Mouse (Mus musculus): ENCODE data around the gene Adarb2. TPM values are rescaled to one million over a fixed set of nuclear protein-coding genes. Genes with fewer than 3 reads are reported as not detected.

The Adarb2 gene
- polyA plus RNA-seq, 1 experiment = not detected

DNA sequence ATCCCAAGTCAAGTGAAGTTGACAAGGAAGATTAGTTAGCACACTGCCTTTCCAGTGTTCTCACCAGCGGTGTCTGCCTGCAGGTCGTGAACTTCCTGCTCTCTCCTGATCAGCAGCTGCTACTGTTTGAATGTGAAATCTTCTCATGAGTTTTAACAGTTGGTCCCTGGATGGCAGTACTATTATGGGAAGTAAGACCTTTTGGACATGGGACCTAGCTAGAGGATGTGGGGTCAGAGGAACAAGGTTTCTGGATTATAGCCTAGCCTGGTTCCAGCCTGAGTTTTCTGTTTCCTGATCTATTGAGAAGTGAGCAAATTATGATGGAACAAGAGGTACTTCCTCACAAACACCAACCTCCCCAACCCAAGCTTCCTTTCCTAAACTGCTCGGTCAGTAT, 441.3 kb downstream of the Adarb2 start:
- H3K27ac ChIP-seq (ENCODE audit: insufficient read depth, low read depth, low read length) = no peak overlapping the region
- H3K36me3 ChIP-seq (ENCODE audit: control insufficient read depth, insufficient read depth, low read length) = no peaks in the 10 kb centered on the region
- no peaks in the 10 kb centered on the region for H3K27me3 ChIP-seq (replicated peaks; ENCODE audit: control insufficient read depth, insufficient read depth, low read length)
- TF ChIP-seq CTCF (conservative IDR thresholded peaks at IDR 0.05; ENCODE audit: insufficient read depth, insufficient read length, low read depth, low read length) = no peak
- no peak for TF ChIP-seq POLR2A (IDR thresholded peaks at IDR 0.05; ENCODE audit: low read depth, low read length)
- no peak overlapping the region for H3K4me3 ChIP-seq (ENCODE audit: insufficient read depth, low read depth, low read length)
- WGBS = 55% methylated on average over 3 of the region's 3 CpGs
- DNase-seq = no peak
- no peaks in the 10 kb centered on the region for H3K4me1 ChIP-seq (ENCODE audit: control insufficient read depth, insufficient read depth, low read length)

DNA sequence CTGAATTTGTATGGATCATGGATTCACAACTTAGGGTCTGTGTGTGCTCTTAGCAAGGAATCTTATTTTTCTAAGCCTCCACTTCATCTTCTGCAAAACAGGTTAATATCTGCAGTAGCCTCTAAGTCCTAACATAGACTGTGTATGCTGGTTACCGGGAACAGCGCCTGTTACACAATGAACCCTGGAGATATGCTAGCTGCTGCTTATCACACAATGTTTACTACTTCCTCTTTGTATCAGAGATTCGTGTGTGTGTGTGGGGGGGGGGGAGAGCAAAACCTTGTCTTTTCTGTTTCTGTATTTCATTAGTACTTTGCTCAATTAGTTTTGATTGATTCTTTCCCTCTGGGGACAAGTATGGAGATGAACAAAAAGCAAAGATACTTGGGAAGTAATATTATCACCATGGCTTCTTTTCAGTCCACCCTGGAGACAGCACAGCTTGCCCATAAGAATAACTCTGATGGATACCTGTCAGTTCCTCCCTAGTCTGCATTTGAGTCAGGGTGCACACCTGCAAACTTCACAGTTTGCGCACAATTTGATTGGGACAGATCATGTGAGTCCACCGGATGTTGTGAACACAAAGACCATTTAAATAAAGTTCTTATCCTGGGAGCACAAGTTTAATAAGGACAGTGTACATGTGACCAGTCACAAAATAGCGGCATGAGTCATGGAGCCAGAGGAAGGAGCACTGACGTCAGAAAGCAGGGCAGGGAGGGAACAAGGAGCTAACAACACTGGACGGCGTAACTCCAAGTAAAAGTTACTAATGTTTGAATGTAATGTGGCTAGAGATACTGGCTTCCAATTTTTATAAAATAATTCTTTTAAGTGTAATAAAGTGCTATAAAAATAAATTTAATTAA, 442.4 kb downstream of the Adarb2 start:
- WGBS = 68% methylated on average over 9 of the region's 9 CpGs
- Histone ChIP-seq H3K36me3 (ENCODE audit: control insufficient read depth, insufficient read depth, low read length) (no peaks in the 10 kb centered on the region), H3K27me3 (replicated peaks; ENCODE audit: control insufficient read depth, insufficient read depth, low read length) (no peaks in the 10 kb centered on the region), H3K4me1 (ENCODE audit: control insufficient read depth, insufficient read depth, low read length) (no peaks in the 10 kb centered on the region), H3K27ac (ENCODE audit: insufficient read depth, low read depth, low read length) (no peak overlapping the region), H3K4me3 (ENCODE audit: insufficient read depth, low read depth, low read length) (no peak overlapping the region)
- TF ChIP-seq CTCF (conservative IDR thresholded peaks at IDR 0.05; ENCODE audit: insufficient read depth, insufficient read length, low read depth, low read length) = no peak
- no peak for TF ChIP-seq POLR2A (IDR thresholded peaks at IDR 0.05; ENCODE audit: low read depth, low read length)
- DNase-seq = no peak

DNA sequence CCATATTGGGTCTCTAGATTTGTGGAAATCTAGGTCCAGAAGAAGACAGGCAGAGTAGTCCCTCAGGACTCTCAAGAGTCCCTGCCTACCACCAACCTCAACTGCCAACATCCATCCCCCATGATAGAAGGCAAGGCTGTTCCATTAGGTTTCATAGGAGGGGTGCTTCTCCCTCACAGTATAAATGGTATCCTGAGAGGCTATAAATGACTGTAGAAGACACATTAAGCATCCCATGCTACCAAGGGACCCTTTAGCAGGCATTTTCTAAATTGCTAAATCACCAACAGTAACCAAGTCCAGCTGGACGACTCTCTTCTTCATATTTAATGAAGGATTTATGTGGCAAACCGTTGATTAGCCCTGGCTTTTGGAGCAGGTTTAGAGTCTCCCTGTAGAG, 446.6 kb downstream of the Adarb2 start:
- H3K4me1 ChIP-seq (ENCODE audit: control insufficient read depth, insufficient read depth, low read length) = no peaks in the 10 kb centered on the region
- TF ChIP-seq CTCF (conservative IDR thresholded peaks at IDR 0.05; ENCODE audit: insufficient read depth, insufficient read length, low read depth, low read length) (no peak), POLR2A (IDR thresholded peaks at IDR 0.05; ENCODE audit: low read depth, low read length) (no peak)
- H3K4me3 ChIP-seq (ENCODE audit: insufficient read depth, low read depth, low read length) = no peak overlapping the region
- no peak for DNase-seq
- H3K27me3 ChIP-seq (replicated peaks; ENCODE audit: control insufficient read depth, insufficient read depth, low read length) = no peaks in the 10 kb centered on the region
- no peaks in the 10 kb centered on the region for H3K36me3 ChIP-seq (ENCODE audit: control insufficient read depth, insufficient read depth, low read length)
- no peak overlapping the region for H3K27ac ChIP-seq (ENCODE audit: insufficient read depth, low read depth, low read length)
- 48% methylated on average over 2 of the region's 2 CpGs for WGBS

DNA sequence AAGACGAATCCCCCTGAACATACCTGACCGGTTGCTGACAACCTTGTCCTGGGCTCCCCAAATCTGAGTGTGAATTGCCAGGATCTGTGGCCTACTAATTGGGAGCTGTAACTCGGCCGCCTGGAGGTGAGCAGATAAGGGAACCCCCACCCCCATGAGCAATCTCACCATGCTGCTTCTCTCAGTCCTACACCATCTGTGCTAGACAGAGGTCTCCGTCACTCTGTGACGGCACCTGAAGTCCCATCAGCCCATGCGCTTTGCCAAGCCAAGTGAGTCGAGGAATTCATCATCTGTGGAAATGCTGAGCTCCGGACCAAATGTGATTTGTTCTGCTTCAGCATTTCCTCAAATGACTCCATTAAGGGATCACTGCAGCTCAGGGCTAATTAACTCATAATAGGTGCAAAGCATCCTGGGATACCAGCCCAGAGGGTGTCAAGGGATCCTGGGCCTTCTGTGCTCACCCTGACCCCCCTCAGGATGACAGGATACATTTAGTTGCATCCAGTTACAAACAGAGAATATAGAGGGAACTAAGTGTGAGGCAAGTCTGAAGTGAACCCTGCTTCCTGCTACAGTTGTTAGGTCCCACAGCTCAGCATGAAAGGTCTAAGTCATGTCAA, 462.1 kb downstream of the Adarb2 start:
- no peak for TF ChIP-seq CTCF (conservative IDR thresholded peaks at IDR 0.05; ENCODE audit: insufficient read depth, insufficient read length, low read depth, low read length)
- TF ChIP-seq POLR2A (IDR thresholded peaks at IDR 0.05; ENCODE audit: low read depth, low read length) = no peak
- 84% methylated on average over 9 of the region's 9 CpGs for WGBS
- H3K27me3 ChIP-seq (replicated peaks; ENCODE audit: control insufficient read depth, insufficient read depth, low read length) = no peaks in the 10 kb centered on the region

DNA sequence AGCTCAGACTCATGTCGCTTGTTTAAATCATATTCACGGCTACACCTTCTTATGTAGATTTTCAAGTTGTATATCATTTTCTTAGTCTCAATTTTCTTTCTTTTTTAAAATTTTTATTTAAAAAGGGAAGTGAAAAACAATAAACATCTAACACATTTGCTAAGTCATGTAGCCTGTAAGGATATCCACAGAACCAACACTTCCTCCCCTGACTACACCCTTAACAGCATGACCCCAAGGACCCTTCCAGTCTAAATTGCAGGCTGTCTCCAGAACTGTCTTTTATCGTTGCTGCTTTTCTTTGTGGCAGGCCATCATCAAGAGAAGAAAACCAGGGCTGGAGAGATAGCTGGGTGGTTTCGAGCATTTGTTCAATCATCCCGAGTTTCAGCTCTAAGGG, 474.5 kb downstream of the Adarb2 start:
- no peaks in the 10 kb centered on the region; the same call in 1 of the 2 replicates for H3K27me3 ChIP-seq (replicated peaks; ENCODE audit: control insufficient read depth, insufficient read depth, low read length)
- H3K4me1 ChIP-seq (ENCODE audit: control insufficient read depth, insufficient read depth, low read length) = no peaks in the 10 kb centered on the region
- no peak overlapping the region for H3K27ac ChIP-seq (ENCODE audit: insufficient read depth, low read depth, low read length)
- DNase-seq = no peak
- H3K36me3 ChIP-seq (ENCODE audit: control insufficient read depth, insufficient read depth, low read length) = no peaks in the 10 kb centered on the region
- no peak overlapping the region for H3K4me3 ChIP-seq (ENCODE audit: insufficient read depth, low read depth, low read length)
- 63% methylated on average over 5 of the region's 5 CpGs for WGBS
- TF ChIP-seq POLR2A (IDR thresholded peaks at IDR 0.05; ENCODE audit: low read depth, low read length) = no peak
- TF ChIP-seq CTCF (conservative IDR thresholded peaks at IDR 0.05; ENCODE audit: insufficient read depth, insufficient read length, low read depth, low read length) = no peak

More for the DNA sequence above, 462.1 kb downstream of the Adarb2 start:
- no peak overlapping the region for H3K27ac ChIP-seq (ENCODE audit: insufficient read depth, low read depth, low read length)
- H3K4me3 ChIP-seq (ENCODE audit: insufficient read depth, low read depth, low read length) = no peak overlapping the region
- H3K36me3 ChIP-seq (ENCODE audit: control insufficient read depth, insufficient read depth, low read length) = no peaks in the 10 kb centered on the region
- H3K4me1 ChIP-seq (ENCODE audit: control insufficient read depth, insufficient read depth, low read length) = no peaks in the 10 kb centered on the region
- no peak for DNase-seq

DNA sequence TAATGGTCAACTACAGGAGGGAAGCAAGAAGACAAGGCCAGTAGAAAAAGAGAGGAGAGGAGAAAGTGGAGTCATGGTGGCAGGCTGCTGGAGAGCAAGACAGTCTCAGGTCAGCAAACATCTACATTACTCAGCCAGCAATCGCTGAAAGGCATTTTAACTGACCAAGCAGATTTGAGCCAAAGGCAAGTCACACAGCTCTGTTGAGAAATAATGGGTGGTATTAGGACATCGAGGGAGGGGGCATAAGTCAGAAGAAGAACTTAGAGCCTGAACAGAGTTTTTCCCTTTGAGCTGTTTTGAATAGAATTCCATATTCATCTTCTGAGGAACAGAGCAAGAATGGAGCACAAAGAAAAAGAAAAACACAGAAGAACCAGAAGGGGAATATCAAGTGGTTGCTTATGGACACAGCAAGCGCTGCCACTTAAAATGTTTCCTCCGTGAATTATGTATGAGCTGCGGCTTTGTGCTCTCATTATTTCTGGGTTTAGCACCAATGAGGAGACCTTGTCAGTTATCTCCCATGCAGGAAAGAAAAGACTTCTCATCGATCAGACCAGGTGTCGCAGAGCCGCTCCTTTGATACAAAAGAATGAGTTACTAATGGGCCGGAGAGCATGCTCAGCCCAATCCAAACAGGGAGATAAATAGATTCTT, 477.9 kb downstream of the Adarb2 start:
- Histone ChIP-seq H3K27ac (ENCODE audit: insufficient read depth, low read depth, low read length) (no peak overlapping the region), H3K27me3 (replicated peaks; ENCODE audit: control insufficient read depth, insufficient read depth, low read length) (no peaks in the 10 kb centered on the region; the same call in 1 of the 2 replicates), H3K36me3 (ENCODE audit: control insufficient read depth, insufficient read depth, low read length) (no peaks in the 10 kb centered on the region), H3K4me3 (ENCODE audit: insufficient read depth, low read depth, low read length) (no peak overlapping the region), H3K4me1 (ENCODE audit: control insufficient read depth, insufficient read depth, low read length) (no peaks in the 10 kb centered on the region)
- TF ChIP-seq CTCF (conservative IDR thresholded peaks at IDR 0.05; ENCODE audit: insufficient read depth, insufficient read length, low read depth, low read length) = no peak
- TF ChIP-seq POLR2A (IDR thresholded peaks at IDR 0.05; ENCODE audit: low read depth, low read length) = no peak
- DNase-seq = no peak
- 77% methylated on average over 9 of the region's 9 CpGs for WGBS

DNA sequence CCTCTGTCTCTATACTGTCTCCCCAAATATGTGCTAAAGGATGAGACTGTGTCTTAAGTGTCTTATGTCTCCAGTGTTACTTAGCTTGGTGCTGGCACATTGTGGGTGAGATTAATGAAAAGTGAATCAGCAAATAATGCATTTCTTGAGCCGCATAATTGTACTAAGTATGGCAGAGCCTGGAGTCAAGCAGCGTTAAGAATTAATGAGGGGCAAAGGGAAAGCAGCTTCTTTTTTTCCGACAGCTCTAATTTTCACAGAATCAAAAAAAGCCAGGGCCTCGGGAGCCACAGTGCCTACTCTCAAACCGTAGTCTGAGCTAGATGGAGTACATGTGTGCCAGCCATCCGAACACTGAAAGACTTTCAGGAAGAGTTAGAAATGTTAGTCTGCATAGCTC, 488.8 kb downstream of the Adarb2 start:
- Histone ChIP-seq H3K27me3 (replicated peaks; ENCODE audit: control insufficient read depth, insufficient read depth, low read length) (no peaks in the 10 kb centered on the region), H3K36me3 (ENCODE audit: control insufficient read depth, insufficient read depth, low read length) (no peaks in the 10 kb centered on the region), H3K4me1 (ENCODE audit: control insufficient read depth, insufficient read depth, low read length) (no peaks in the 10 kb centered on the region), H3K4me3 (ENCODE audit: insufficient read depth, low read depth, low read length) (no peak overlapping the region), H3K27ac (ENCODE audit: insufficient read depth, low read depth, low read length) (no peak overlapping the region)
- 52% methylated on average over 6 of the region's 6 CpGs for WGBS
- DNase-seq = no peak
- TF ChIP-seq CTCF (conservative IDR thresholded peaks at IDR 0.05; ENCODE audit: insufficient read depth, insufficient read length, low read depth, low read length) = no peak
- no peak for TF ChIP-seq POLR2A (IDR thresholded peaks at IDR 0.05; ENCODE audit: low read depth, low read length)
